Mouse (Mus musculus) c-Kit-negative CD71-positive TER-119-positive erythroid progenitor cells, embryonic 14.5 days (primary cell): ENCODE data around the gene Csf3r.

Source experiments
- DNase-seq: peaks from one replicate; pipeline ENCODE4 v3.0.0-alpha.2; 2013; ENCODE audit warnings: low read depth, low spot score

Csf3r gene

GRCm38 (mm10) chr4:126057207-126058133 is 33.1 kb downstream of the Csf3r start:
- DNase-seq = no peak

GRCm38 (mm10) chr4:126058134-126058996 is 34.0 kb downstream of the Csf3r start, which contains the start of gene Oscp1:
TSS of gene Oscp1 (plus strand) at chr4:126058565.
- peak; percentile 88 for DNase-seq

DNA sequence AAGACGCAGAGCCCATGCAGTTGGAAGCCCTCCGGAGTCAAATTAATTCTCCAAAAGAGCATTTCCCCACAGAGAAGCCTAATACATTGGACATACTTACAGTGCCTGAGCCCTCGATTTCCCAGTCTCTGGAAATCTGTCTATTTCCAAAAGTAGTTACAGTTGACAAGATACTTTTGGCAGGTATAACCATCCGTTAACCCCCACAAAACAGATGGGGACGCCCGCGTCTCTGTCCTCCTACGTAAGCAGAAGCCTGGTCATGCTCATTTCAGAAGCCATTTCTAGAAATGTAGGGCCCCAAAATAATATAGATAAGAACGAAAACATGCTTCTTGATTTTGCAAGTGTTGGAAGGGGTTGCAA is 34.6 kb downstream of the Csf3r start:
- no peak for DNase-seq

DNA sequence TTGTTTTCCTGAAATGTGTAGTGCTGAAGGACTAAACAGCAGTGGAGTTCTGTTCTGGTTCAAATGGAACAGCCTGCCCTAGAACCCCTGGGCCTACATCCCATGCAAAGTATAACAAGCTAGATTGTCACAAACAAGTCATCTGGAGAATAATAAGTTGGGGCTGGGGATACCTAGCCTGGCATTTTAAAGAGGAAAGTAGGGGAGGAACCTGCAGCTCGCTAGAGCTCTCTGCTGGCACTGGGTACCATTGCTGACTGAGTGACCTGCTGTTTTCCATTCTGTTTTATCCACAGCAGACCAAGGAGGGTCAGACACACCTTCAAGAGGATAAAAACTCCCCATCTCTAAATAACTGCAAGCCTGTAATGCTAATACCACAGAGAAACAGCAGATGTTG is 38.5 kb downstream of the Csf3r start:
- DNase-seq = no peak

DNA sequence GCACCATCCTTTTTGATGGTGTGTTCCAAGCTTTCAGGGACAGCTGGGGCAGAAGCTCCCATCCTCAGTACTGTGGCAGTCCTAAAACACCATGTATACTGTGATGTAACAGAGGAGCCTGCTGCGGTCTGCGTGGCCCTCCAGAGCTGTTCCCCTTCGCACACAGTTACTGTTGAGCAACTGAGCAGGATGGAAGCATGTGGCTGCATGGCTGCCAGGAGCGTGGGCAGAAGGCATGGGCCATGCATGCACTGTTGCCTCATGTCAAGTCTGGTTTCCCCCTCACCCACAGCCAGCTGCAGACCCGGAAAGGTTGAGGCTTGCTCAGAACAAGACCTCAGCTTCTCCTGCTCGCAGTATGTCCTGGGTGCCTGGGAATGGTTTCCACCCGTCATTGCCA is 40.9 kb downstream of the Csf3r start:
- DNase-seq = no peak

GRCm38 (mm10) chr4:126067401-126068077 is 43.2 kb downstream of the Csf3r start:
- no peak for DNase-seq

DNA sequence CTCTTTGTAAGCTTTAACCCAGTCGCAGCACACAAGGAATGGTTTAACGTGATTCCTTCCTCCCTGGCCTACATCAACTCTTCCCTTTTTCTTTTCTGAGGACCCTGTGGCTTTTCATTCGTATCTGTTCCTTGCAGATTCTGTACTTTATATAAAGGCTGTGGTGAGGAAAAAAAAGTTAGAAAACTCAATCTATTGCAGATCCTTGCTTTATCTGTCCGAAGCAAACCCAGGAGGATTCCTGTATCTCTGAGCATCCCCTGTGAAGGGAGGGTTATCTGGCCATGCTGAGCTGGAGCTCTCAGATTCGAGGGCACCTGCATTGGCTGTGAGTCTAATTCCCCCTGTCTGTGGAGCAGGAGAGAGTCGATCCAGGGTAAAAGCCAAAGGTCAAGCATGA is 44.5 kb downstream of the Csf3r start:
- no peak for DNase-seq

DNA sequence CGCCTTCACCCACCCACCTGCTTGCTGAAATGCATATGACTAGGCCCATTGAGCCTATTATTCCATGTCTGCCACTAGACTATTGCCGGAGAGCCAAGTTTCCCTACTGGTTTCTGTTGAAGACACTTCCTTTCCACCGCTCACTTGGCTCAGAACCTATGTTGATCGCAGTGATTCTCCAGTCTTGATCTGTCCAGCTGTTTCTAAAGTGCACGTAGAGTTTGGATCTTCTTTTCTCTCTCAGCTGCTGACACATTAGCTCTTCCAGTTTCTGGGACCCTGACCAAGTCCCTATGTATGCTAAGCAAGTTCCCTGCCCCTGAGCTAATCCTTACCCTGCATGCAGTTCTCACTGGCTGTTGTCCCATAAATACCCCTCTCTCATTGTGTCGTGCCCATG is 53.5 kb downstream of the Csf3r start:
- no peak for DNase-seq

GRCm38 (mm10) chr4:126079266-126079665 is 54.9 kb downstream of the Csf3r start:
- DNase-seq = no peak

GRCm38 (mm10) chr4:126081601-126082000 is 57.3 kb downstream of the Csf3r start:
- DNase-seq = no peak

DNA sequence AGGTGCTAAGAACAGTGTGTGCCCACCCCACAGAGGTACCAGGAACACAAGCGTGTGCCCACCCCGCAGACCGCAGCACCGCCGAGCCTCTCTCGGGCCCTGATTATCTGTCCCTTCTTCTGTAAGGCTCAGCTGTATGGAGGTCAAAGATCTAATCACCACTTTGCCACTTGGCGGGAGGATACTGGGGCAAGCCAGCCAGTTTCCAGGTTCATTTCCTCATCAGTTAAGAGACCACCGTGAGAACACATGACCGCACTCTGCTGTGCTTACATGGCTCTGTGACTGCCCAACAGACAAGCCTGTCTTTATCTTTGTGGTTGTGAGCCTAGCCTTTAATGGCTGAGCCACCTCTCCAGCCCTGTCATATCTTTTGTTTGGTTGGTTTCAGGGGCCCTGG is 58.7 kb downstream of the Csf3r start:
- no peak for DNase-seq

- DNase-seq = no peak
These were observed 60.0 kb downstream of the Csf3r start for GRCm38 (mm10) chr4:126084382-126084781.

DNA sequence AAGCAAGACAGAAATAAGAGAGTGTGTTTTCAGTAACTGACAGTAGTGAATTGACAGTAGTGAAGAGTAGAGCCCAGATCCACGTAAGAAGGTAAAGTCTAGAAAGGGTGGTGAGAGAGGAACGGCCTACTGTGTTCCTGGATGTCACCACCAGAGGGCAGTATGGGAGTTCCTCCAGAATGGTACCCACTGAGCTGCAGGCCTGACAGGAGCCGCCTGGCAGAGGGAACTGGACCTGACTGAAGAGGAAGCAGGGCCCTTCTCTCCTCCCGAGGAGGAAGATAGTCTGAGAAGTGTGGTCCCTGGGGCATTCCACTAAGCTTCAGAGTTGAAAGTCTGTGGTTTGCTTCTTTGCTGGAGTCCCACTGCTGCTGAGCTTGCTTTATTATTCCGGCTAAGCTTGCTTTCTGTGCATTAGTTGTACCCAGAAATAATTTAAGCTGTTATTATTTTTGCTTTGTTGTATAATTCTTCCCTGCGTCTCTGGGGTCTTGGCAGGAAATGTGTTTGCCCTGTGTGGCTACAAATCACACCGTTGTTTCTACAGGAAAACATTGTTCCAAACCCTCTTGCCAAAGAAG is 61.7 kb downstream of the Csf3r start:
- DNase-seq = peak; percentile 73

DNA sequence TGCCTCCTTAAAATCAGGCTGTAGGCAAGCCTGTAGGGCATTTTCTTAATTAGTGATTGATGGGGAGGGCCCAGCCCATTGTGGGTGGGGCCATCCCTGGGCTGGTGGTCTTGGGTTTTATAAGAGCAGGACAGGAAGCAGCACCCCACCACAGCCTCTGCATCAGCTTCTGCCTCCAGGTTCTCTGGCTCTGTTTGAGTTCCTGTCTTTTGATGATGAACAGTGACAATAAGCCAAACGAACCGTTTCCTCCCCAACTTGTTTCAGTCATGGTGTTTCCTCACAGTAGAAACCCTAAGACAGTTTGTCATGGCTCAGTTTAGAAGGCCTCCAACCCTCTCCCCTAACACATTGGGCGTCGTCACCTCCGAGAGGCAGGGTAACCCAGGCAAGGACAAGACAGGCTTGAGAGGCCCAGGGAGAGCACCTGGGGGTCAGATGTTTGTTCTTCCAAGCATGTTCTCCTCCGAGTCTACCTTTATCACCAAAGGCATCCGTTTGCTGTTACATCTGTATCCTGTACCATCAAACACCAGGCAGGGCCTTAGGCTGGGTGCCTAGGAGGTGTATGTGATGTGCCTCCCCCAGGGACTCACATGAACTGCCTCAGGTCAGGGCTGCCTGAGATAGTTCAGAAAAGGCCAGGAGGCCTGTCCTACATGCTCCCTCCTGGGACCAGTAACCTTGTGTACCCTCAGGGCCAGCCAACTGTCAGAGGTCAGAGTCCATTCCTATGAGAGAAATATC is 65.9 kb downstream of the Csf3r start:
- no peak for DNase-seq

DNA sequence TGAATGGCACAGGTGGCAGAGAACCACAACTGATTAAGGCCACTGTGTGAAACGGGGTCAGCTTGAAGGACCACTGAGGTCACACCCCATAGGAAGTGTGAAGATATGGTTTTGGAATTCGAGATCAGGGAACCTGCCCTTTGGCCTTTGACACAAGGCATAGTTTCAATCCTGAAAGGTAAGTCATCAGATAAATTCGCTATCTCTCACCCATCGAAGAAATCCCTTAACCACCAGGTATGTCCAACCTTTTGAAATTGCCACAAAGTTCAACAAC is 66.4 kb downstream of the Csf3r start:
- no peak for DNase-seq

DNA sequence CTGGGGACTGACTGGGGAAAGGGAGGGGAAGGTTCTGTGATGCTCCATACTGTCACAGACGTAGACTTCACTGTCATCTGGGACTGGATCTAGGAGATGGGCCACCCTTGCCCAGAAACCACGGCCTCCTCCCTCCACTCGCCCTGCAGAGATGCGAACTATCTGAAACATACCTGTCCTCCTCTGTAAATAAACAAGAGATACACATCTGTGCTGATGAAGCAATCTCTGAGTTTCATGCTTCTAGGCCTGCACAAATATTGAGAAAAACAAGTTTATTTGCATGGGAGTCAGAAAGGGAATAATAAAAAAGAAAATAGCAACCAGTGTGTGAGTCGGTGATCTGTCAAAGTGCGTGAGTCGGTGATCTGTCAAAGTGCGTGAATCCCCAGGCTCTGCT is 67.5 kb downstream of the Csf3r start:
- no peak for DNase-seq
